In the genomic region with DNA sequence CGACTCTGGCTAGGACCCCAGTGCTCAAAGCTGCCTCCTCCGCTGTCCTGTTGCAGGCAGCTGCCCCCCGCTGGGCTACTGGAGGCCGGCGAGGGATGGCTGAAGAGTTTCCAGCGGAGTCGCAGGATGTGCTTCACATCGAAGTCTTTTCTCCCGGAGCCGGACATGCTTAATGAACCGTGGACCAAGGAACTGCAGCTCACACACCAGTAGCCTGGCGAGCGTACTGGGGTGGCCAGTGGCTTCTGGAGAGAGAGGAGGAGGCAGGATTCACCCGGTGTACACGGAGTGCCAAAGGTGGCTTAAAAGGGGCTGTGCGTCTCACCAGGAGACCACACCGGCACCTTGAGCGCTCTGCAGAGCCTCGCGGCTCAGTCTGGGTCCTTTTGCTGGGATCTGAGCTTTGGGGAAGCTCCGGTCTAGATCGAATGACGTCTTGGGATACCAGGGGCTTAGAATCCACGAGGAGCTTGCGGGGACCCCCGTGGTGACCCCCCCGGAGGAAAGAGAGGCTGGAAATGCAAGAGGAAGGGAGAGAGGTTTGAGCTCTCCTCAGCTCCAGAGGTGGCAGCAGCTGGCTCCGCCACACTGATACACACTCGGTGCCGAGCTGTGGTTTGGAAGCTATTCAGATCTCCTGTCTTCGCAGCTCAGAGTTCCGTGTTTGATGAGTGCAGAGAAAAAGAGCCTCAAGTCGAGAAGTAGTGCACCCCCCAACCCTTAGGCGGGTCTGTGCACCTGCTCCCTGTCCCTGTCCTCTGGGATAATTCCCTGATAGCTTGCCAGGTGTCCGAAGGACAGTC, we compare ENCODE assay signal across 9 mouse cellular contexts. TPM values are rescaled to one million over a fixed set of nuclear protein-coding genes. Genes with fewer than 3 reads are reported as not detected.
A peak's percentile ranks its signal among the peaks of the same experiment; 100 is the strongest.
DNase-seq lines count a peak whose midpoint lies in the region; ATAC-seq lines count a peak whose summit lies in the region.
"Had no signal": no experiment of that assay in that cellular context is flagged by ENCODE, and none has a peak within 500 bp of the region (broad histone marks: within the 10 kb centered on the region; RNA-seq: fewer than 3 reads in every experiment).

No protein-coding gene starts in this region.

- peaks cover 28% of the 10 kb centered on the region for H3K27me3 ChIP-seq in kidney, embryonic 16.5 days (ENCODE audit: insufficient read depth, low read length)
- peaks cover 30% of the 10 kb centered on the region for H3K27me3 ChIP-seq in limb, embryonic 13.5 days

- peak overlapping the region; percentile 81 for H3K4me2 ChIP-seq in kidney, embryonic 16.5 days (replicated peaks; ENCODE audit: low read depth, low read length)
- peak overlapping the region; percentile 95 for H3K4me2 ChIP-seq in limb, embryonic 13.5 days (replicated peaks)

- H3K9ac ChIP-seq in kidney, embryonic 16.5 days (replicated peaks; ENCODE audit: low read length): peak overlapping the region; percentile 47
- peak overlapping the region; percentile 65 for H3K9ac ChIP-seq in limb, embryonic 13.5 days

- H3K4me1 ChIP-seq in kidney, embryonic 16.5 days (ENCODE audit: insufficient read depth, low read length): peaks cover 16% of the 10 kb centered on the region
- no peaks in the 10 kb centered on the region for H3K4me1 ChIP-seq in limb, embryonic 13.5 days

- 2% methylated on average over 35 of the region's 35 CpGs for WGBS in kidney, embryonic 16.5 days
- under 1% methylated on average over 35 of the region's 35 CpGs for WGBS in limb, embryonic 13.5 days

- no peak overlapping the region for H3K27ac ChIP-seq in kidney, embryonic 16.5 days (ENCODE audit: low read length)
- H3K27ac ChIP-seq in limb, embryonic 13.5 days: no peak overlapping the region

- H3K36me3 ChIP-seq in kidney, embryonic 16.5 days (ENCODE audit: insufficient read depth, low read length): no peaks in the 10 kb centered on the region
- no peaks in the 10 kb centered on the region for H3K36me3 ChIP-seq in limb, embryonic 13.5 days

- DNase-seq in kidney, adult 8-10 months: no peak
- peak; percentile 40 to 66 for DNase-seq in cerebellum, postnatal 25 days
- peak; percentile 30 to 51 for DNase-seq in right cerebral cortex, adult 2 months (ENCODE audit: low spot score in 2 of 2)
- DNase-seq in urinary bladder, postnatal 10 days (ENCODE audit: low spot score): no peak
- no peak for DNase-seq in gastrocnemius, adult 8-10 months (ENCODE audit: low spot score in 2 of 2)

- peak; percentile 94 for ATAC-seq in kidney, embryonic 16.5 days (ENCODE audit: low FRiP score, low TSS enrichment)
- ATAC-seq in frontal cortex, adult (ENCODE audit: low TSS enrichment): peak; percentile 86
- ATAC-seq in limb, embryonic 13.5 days (ENCODE audit: low FRiP score, low read depth): peak; percentile 71; the same call in 1 of the 2 replicates

- no peaks in the 10 kb centered on the region for H3K9me3 ChIP-seq in kidney, embryonic 16.5 days (ENCODE audit: low read length)
- H3K9me3 ChIP-seq in limb, embryonic 13.5 days: no peaks in the 10 kb centered on the region

- H3K4me3 ChIP-seq in kidney, embryonic 16.5 days (ENCODE audit: low read length): peak overlapping the region; percentile 47
- peak overlapping the region; percentile 51 for H3K4me3 ChIP-seq in limb, embryonic 13.5 days

RNA-seq across cellular contexts. Expression of gene Klhl1, which starts 0.6 kb away (rescaled TPM):
- not detected in 2 replicates for polyA plus RNA-seq in kidney, embryonic 16.5 days (2015; fragmentation: Nextera tagmentation; extraction: Ambion mirVana)
- polyA plus RNA-seq in limb, embryonic 13.5 days (2015; fragmentation: Nextera tagmentation; extraction: Ambion mirVana): 0.18 and 0.34 TPM in 2 replicates
- not detected for total RNA-seq in gastrocnemius, adult 8-10 months (2022)
- polyA plus RNA-seq: liver, embryonic 16.5 days had no signal

Comparison
In these comparisons a context has a peak if more than half of its experiments do, and no peak if none do; other contexts are left out.
1. DNase-seq: peak in cerebellum, postnatal 25 days (2 of 2) and right cerebral cortex, adult 2 months (2 of 2); none in kidney, adult 8-10 months (0 of 2), urinary bladder, postnatal 10 days (single experiment) and gastrocnemius, adult 8-10 months (0 of 2).
2. Peak in every context shown above with its lines, with median percentiles within 50 percentile points of each other: ATAC-seq.